Mouse (Mus musculus) T-cell, adult 2 months (primary cell): ENCODE data around the gene Ankrd28.
"Not testable (repeated sequence)": the region's sequence is repeated elsewhere in the genome, so short reads cannot be mapped to it uniquely, and the experiment has no call there.

Source experiments
- DNase-seq: peaks from one replicate; pipeline ENCODE4 v3.0.0; 2022; ENCODE audit warnings: low spot score

The Ankrd28 gene

GRCm38 (mm10) chr14:31830571-31831369 is at the start of gene Ankrd28:
TSS of gene Ankrd28 (minus strand) at chr14:31830651.
- DNase-seq: peak; percentile 94

- DNase-seq: no peak
These were observed 49.0 kb upstream of the Ankrd28 start for GRCm38 (mm10) chr14:31879456-31879855.

- DNase-seq: no peak
These were observed 41.7 kb upstream of the Ankrd28 start for GRCm38 (mm10) chr14:31872130-31872529.

DNA sequence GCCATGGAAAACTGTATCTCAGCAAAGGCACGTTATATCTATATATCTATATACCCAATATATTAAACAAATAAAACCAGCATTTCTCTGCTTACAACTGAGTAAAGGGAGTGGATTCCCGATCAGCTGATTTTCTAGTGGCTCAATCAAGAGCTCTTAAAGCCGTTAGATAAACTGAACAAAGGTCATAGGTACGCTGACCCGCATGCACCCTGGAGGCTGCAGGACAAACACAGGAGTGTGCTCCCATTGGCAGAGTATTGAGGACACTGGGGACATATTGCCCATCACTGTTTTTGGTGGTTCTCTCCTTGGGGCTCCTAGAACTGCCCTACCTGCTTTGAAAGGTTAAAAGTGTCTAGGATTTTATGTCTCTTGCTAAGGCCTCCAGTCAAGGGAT is 40.0 kb upstream of the Ankrd28 start:
- DNase-seq: no peak

DNA sequence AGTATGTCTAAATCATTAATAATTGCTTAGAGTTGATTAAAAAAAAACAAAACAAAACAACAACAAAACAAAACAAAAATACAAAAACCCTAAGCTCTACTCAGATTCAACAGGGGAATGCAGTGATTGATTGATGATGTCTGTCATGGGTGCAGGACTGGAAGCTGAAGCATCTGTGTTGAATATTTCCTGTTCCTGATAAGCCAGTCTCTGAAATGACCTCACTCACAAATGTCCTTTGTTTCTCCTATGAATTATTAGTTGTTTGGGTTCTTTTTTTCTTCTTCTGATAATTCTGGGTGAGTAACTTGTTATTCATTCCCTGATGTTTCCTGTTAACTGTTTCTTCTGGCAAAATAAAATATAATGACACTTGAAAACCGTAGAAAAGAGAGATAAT is 38.1 kb upstream of the Ankrd28 start:
- no peak for DNase-seq

DNA sequence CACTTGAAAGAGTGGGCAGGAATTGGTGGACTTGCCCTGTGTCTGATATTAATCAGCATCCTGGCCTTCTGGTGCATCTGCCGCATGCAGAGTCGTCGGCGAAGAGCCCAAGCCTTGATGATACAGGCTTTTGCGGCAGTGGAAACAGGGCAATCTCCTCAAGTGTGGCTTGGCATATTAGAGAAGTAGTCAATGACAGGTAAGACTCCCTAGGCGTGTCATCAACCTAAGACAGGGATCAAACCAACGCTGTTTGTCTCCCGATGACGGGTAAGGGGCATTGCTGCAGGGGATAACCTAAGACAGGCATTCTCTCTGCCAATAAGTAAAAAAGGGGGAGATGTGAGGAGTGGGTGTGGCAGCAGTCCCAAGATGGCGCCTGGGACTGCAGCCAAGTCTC is 35.9 kb upstream of the Ankrd28 start:
- DNase-seq: not testable (repeated sequence)

DNA sequence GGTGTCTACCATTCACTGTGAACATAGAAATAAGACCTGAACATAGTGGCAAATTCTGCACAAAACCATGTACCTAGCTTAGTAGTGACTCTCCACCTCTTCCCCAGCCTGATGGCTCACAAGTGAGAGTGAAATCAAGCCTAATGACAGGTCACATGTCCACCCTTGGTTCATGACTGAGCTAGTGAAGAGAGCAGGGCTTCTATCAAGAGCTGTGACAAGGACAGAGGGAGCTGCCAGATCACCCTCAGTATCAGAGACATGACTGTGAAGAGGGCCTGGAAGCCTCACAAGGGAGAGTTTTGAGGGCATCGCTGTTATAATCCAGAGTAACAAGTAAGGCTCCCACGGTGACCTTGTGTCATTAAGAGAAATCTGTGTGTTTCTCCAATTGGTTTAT is 28.2 kb upstream of the Ankrd28 start:
- no peak for DNase-seq

- DNase-seq: no peak
These were observed 26.9 kb upstream of the Ankrd28 start for GRCm38 (mm10) chr14:31857096-31857975.

GRCm38 (mm10) chr14:31856007-31856406 is 25.6 kb upstream of the Ankrd28 start:
- DNase-seq: no peak

- DNase-seq: no peak
These were observed 24.2 kb upstream of the Ankrd28 start for GRCm38 (mm10) chr14:31854667-31855066.

DNA sequence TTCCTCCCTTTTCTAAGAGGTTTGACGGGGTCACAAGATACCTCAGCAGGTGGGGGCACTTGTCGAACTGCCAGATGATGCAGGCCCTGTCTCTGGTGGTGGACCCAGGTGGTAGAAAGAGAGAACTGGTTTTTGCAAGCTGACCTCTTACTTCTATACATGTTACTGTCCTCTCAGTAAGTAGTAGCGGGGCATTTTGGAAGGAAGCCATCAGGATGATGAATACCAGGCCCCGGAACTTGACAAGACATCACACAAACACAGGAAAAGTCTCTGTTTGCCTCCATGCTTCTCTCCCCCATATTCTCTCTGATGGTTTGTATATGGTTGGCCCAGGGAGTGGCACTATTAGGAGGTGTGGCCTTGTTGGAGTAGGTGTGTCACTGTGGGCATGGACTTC is 13.1 kb upstream of the Ankrd28 start:
- no peak for DNase-seq

DNA sequence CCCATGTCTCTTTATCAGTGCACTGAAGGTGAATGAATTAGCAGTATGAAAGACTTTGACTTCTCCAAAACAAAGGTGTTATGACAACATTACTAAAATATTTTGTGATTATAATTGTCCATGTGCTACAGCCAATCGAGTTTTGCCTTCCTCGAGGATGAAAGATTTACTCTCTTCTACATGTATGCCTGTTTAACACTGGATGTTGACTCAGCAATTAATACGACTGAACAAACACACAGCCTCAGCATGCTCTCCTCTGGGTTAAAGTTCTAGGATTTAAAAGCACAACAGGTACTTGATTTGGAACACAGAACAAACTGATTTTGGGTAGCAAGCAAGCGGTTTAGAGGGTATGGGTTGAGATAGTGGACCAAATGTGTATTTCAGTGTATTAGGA is 1.6 kb upstream of the Ankrd28 start:
- DNase-seq: no peak

DNA sequence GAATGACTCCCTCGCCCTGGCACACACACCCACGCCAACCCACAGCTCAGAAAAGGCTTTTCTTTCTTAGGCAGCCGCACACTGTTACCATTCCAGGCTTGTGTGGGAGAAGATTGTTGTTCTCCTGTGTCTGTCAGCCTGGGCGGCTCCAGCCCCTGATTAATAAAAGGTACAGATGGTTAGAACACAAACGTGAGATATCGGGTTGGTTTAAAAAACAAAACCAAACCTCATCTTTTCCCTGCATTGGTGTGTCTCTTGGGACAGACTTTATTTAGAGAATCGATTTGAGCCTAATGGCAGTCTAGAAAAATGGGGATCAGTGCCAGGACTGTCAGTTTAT is 890 bp upstream of the Ankrd28 start:
- no peak for DNase-seq

GRCm38 (mm10) chr14:31829761-31830562 is 489 bp downstream of the Ankrd28 start:
- peak; percentile 72 for DNase-seq

- no peak for DNase-seq
These were observed 3.2 kb downstream of the Ankrd28 start for GRCm38 (mm10) chr14:31827221-31827620.

DNA sequence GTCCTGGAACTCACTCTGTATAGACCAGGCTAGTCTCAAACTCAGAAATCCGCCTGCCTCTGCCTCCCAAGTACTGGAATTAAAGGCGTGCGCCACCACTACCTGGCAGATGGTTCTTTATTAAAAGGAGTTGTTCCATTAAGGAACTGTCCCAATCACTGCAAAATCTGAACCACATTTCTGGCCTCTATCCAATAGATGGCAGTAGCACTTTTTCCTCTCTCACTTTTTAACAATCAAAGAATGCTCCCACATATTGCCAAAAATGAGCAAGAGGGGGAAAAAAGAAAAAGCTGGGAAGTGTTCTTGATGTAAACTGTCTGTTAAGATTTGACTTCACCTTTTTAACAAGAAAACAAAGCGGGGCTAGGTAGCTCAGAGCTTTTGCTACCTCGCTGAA is 20.5 kb downstream of the Ankrd28 start:
- no peak for DNase-seq

DNA sequence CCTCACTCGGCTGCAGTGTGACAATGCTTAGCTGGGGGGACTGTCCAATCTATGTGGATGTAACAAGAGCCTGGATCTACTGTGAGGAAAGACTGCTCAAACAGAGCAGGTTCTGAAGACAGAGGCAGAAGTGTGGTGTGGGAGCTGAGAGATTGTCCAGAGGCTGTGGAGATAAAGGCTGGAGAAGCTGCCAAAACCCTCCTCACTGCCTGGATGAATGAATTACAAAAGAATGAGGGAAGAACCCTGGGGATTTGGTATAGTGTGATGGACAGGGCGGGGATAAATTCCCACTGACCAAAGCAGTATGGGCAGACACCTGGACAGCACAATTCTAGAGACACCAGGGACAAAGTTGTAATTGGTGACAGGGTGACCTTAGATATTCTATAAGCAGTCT is 26.7 kb downstream of the Ankrd28 start:
- no peak for DNase-seq

DNA sequence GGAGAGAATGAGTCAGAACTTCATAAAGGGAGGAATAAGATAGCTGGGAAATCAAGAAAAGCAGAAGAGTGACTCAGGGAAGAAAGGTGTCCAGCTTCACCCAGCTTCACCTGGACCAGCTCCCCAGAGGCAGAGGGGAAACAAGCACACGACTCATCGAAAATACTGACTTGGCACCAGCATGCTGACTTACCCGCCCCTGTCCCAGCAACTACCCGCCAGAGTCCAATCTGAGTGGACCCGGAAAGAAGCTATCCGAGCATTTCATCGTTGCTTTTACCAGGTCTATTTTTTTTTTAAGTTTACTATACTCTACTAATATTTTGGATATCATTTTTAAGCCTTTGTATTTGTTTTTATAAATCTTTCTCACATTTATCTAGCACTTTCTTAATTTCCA is 29.5 kb downstream of the Ankrd28 start:
- no peak for DNase-seq

GRCm38 (mm10) chr14:31800446-31800845 is 30.0 kb downstream of the Ankrd28 start:
- DNase-seq: no peak

DNA sequence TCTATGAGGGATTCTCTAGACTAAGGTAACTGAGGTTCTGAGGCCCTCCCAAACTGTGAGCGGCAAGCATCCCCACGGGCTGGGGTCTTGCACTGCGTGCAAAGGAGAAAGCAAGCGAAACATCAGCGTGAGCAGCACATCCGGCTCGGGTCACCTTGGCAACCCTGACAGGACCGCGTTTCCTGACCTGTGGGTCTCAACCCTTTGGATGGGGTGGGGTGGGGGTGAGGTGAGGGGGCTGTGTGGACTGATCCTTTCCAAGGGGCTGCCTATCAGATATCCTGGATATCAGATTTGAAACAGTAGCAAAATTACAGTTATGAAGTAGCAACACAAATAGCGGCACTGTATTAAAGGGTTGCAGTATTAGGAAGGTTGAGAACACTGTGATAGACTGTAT is 31.5 kb downstream of the Ankrd28 start:
- DNase-seq: no peak

DNA sequence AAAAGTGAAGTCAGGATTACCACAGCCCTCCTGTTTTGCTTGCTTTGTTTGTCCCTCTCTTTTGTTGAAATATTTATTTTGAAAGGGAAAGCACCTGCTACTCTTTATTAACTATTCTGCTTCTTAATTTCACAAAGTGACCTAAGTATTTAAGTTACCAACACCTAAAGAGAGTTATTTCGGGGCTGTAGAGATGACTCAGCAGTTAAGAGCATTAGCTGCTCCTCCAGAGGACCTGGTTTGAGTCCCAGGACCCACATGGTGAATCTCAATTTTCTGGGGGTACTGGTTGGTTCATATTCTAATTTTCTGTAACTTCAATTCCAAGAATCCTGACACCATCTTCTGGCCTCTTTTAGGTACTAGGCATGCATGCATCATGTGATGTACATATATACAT is 34.9 kb downstream of the Ankrd28 start:
- no peak for DNase-seq

- no peak for DNase-seq
These were observed 35.7 kb downstream of the Ankrd28 start for GRCm38 (mm10) chr14:31794776-31795126.
